Mouse (Mus musculus): Measurements from ENCODE around the gene Hpse2. TPM values are rescaled to one million over a fixed set of nuclear protein-coding genes. Genes with fewer than 3 reads are reported as not detected.
A peak's percentile ranks its signal among the peaks of the same experiment; 100 is the strongest.

Hpse2 gene
- polyA plus RNA-seq, 1 experiment from 2014 or later, result 0.96 TPM

DNA sequence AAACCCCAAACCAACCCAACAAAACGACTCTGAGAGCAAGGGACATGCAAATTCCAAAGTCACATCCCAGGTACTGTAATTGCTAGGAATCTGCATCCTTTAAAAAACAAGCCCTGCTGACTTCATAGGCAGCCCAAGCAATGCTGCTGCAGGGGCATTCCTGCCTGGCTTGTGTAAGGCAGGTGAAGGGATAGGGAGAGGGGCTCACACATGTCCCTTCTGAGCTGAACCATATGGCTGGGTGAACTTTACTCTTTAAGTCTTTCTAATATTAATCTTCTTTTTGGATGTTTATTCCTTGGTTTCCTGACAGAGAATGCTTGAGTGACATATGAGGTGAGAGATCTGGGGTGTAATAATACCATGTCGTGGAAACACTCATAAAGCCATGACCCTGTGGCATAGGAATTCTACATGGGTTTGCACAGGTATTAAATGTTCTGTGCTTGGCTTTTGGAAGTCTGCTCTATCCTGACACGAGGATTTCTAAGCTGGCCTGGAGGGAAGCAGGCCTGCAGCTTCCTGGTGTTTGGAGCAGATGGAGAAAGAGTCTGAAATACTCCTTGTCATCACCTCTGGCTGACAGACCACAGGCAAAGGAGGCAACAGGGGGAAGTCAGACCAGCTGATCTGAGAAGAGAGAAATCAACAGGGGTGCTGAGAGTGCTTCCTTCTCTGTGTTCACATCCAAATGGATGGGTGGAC is 519.0 kb downstream of the Hpse2 start:
- Histone ChIP-seq H3K4me3 (ENCODE audit: low read length) (no peak overlapping the region), H3K9me3 (replicated peaks; ENCODE audit: control insufficient read depth, low read length) (no peaks in the 10 kb centered on the region), H3K4me1 (ENCODE audit: control insufficient read depth, insufficient read depth, low read length) (peaks cover 13% of the 10 kb centered on the region), H3K27ac (ENCODE audit: low read length) (peak overlapping the region; percentile 33), H3K36me3 (ENCODE audit: control insufficient read depth, insufficient read depth) (no peaks in the 10 kb centered on the region), H3K9ac (ENCODE audit: low read length) (no peak overlapping the region), H3K4me2 (ENCODE audit: low read depth, low read length) (no peak overlapping the region), H3K27me3 (ENCODE audit: control insufficient read depth, insufficient read depth, low read length) (no peaks in the 10 kb centered on the region)
- WGBS, result 28% methylated on average over 3 of the region's 3 CpGs
- ATAC-seq (replicated peaks; ENCODE audit: extremely low read depth, insufficient read depth, low FRiP score), result peak; percentile 93

DNA sequence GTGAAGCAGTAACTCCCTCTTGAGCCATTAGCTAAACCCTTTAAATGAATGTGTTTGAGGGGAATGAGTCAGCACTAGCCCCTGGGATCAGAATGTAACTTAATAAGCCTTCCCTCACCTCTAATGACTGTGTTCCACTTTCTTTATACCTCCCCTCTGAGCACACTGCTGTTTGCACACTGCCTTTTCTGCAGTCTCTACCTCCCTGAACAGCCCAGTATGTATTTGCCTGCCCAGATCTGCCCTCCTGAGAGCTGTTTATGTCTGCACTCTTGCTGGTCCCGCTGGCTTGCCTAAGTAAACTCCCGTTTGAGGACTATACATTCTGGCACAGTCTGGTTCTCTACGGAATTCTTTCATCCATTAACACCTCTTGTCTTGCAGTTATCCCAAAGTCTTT is 525.1 kb downstream of the Hpse2 start:
- Histone ChIP-seq H3K9me3 (replicated peaks; ENCODE audit: control insufficient read depth, low read length) (no peaks in the 10 kb centered on the region), H3K27me3 (ENCODE audit: control insufficient read depth, insufficient read depth, low read length) (no peaks in the 10 kb centered on the region), H3K4me1 (ENCODE audit: control insufficient read depth, insufficient read depth, low read length) (no peaks in the 10 kb centered on the region), H3K4me3 (ENCODE audit: low read length) (no peak overlapping the region), H3K9ac (ENCODE audit: low read length) (no peak overlapping the region), H3K27ac (ENCODE audit: low read length) (no peak overlapping the region), H3K4me2 (ENCODE audit: low read depth, low read length) (no peak overlapping the region), H3K36me3 (ENCODE audit: control insufficient read depth, insufficient read depth) (no peaks in the 10 kb centered on the region)
- WGBS, result 46% methylated on average over 3 of the region's 3 CpGs
- no peak for ATAC-seq (replicated peaks; ENCODE audit: extremely low read depth, insufficient read depth, low FRiP score)

DNA sequence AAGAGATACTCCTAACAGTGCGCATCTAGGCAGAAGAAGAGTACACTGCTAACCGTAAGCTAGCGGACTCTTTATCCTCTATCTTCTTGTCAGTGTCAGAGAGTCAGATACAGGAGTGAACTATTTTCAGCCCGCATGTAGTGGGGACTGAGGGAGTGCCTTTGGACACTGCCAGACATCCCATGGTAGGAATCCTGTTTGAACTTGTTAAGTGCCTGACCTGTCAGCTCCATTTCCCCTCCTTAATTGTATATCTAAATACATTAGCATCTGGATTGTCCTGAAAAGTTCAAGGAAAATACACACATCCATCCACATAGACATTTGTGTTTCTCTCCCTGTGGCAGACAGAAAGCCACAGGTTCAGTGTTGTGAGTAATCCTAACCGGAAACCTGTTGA is 531.1 kb downstream of the Hpse2 start:
- H3K4me1 ChIP-seq (ENCODE audit: control insufficient read depth, insufficient read depth, low read length), result peaks cover 5% of the 10 kb centered on the region
- no peak overlapping the region for H3K4me3 ChIP-seq (ENCODE audit: low read length)
- no peak overlapping the region for H3K27ac ChIP-seq (ENCODE audit: low read length)
- H3K36me3 ChIP-seq (ENCODE audit: control insufficient read depth, insufficient read depth), result no peaks in the 10 kb centered on the region
- ATAC-seq (replicated peaks; ENCODE audit: extremely low read depth, insufficient read depth, low FRiP score), result no peak
- H3K9me3 ChIP-seq (replicated peaks; ENCODE audit: control insufficient read depth, low read length), result peaks cover 4% of the 10 kb centered on the region
- no peaks in the 10 kb centered on the region for H3K27me3 ChIP-seq (ENCODE audit: control insufficient read depth, insufficient read depth, low read length)
- no peak overlapping the region for H3K9ac ChIP-seq (ENCODE audit: low read length)
- H3K4me2 ChIP-seq (ENCODE audit: low read depth, low read length), result no peak overlapping the region
- WGBS, result 54% methylated on average over 5 of the region's 5 CpGs

DNA sequence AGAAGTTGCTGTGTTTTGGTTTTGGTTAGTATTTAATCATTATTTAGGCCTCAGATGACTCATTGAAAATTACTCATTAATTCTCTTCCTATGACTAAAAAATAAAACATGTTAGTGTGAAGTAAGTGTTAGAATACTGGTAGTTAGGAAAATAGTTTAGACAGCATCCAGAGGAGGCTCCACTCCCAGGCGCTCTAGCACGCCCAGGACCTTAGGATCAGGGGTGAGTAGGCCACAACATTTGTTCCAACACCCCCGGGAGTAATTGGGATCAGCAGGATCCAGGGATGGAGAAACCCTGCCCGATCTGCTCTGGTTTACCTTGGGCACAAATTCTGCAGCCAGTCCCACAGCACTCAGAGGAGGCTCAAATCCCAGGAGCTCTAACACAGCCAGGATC is 532.5 kb downstream of the Hpse2 start:
- no peak overlapping the region for H3K4me2 ChIP-seq (ENCODE audit: low read depth, low read length)
- H3K4me3 ChIP-seq (ENCODE audit: low read length), result no peak overlapping the region
- H3K9me3 ChIP-seq (replicated peaks; ENCODE audit: control insufficient read depth, low read length), result peaks cover 4% of the 10 kb centered on the region
- peaks cover 5% of the 10 kb centered on the region for H3K4me1 ChIP-seq (ENCODE audit: control insufficient read depth, insufficient read depth, low read length)
- no peaks in the 10 kb centered on the region for H3K27me3 ChIP-seq (ENCODE audit: control insufficient read depth, insufficient read depth, low read length)
- 82% methylated on average over 4 of the region's 4 CpGs for WGBS
- no peak overlapping the region for H3K9ac ChIP-seq (ENCODE audit: low read length)
- no peaks in the 10 kb centered on the region for H3K36me3 ChIP-seq (ENCODE audit: control insufficient read depth, insufficient read depth)
- no peak for ATAC-seq (replicated peaks; ENCODE audit: extremely low read depth, insufficient read depth, low FRiP score)
- no peak overlapping the region for H3K27ac ChIP-seq (ENCODE audit: low read length)

DNA sequence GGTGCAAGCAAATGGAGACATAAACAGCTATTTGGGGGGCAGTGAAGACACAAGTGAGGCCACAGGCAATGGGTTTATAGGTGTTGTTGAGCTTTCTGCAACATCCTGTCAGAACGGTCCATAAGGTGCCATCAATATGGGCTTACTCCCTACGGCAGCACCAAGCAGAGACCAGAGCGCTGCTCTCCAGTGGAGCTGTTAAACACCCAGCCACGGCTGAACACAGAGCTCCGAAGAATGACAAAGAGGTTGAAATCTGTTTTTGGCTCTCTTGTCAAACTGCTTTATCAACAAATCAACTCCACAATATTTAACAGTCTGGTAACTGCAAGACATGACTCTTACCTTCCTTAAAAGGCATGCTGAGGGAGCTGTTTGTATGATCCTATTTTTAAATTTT is 537.7 kb downstream of the Hpse2 start:
- Histone ChIP-seq H3K4me3 (ENCODE audit: low read length) (no peak overlapping the region), H3K27ac (ENCODE audit: low read length) (no peak overlapping the region), H3K36me3 (ENCODE audit: control insufficient read depth, insufficient read depth) (no peaks in the 10 kb centered on the region), H3K9ac (ENCODE audit: low read length) (no peak overlapping the region), H3K27me3 (ENCODE audit: control insufficient read depth, insufficient read depth, low read length) (no peaks in the 10 kb centered on the region), H3K4me2 (ENCODE audit: low read depth, low read length) (no peak overlapping the region), H3K9me3 (replicated peaks; ENCODE audit: control insufficient read depth, low read length) (peaks cover 4% of the 10 kb centered on the region), H3K4me1 (ENCODE audit: control insufficient read depth, insufficient read depth, low read length) (no peaks in the 10 kb centered on the region)
- no peak for ATAC-seq (replicated peaks; ENCODE audit: extremely low read depth, insufficient read depth, low FRiP score)
- WGBS, result 55% methylated on average over 5 of the region's 5 CpGs

GRCm38 (mm10) chr19:42839621-42840294 is 548.4 kb downstream of the Hpse2 start:
- H3K4me2 ChIP-seq (ENCODE audit: low read depth, low read length), result no peak overlapping the region
- 77% methylated on average over 4 of the region's 4 CpGs for WGBS
- H3K27ac ChIP-seq (ENCODE audit: low read length), result no peak overlapping the region
- H3K9ac ChIP-seq (ENCODE audit: low read length), result no peak overlapping the region
- H3K9me3 ChIP-seq (replicated peaks; ENCODE audit: control insufficient read depth, low read length), result no peaks in the 10 kb centered on the region
- 0 out of 2 replicates have a peak, but pooled peaks cover 5% of the 10 kb centered on the region for H3K4me1 ChIP-seq (ENCODE audit: control insufficient read depth, insufficient read depth, low read length)
- no peak overlapping the region for H3K4me3 ChIP-seq (ENCODE audit: low read length)
- H3K36me3 ChIP-seq (ENCODE audit: control insufficient read depth, insufficient read depth), result no peaks in the 10 kb centered on the region
- ATAC-seq (replicated peaks; ENCODE audit: extremely low read depth, insufficient read depth, low FRiP score), result no peak
- no peaks in the 10 kb centered on the region for H3K27me3 ChIP-seq (ENCODE audit: control insufficient read depth, insufficient read depth, low read length)

DNA sequence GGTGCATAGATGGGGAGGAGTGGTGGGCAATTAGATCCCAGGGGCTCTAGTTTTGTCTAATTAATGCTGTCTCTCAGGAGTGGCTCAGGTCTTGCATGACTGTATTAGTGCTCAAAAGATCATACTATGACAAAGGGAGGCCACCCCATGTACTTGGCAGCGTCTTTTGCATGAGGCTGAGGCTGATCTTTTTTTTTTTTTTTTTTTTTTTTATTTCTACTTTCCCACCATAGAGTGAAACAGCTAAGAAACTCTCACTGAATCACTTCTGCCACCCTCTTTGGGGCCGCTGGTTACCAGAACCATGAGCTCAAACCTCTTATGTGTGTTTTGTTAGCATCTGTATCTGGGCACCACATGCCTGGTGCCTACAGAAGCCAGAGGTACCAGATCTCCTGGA is 549.0 kb downstream of the Hpse2 start:
- WGBS, result 79% methylated on average over 2 of the region's 2 CpGs
- Histone ChIP-seq H3K4me1 (ENCODE audit: control insufficient read depth, insufficient read depth, low read length) (0 out of 2 replicates have a peak, but pooled peaks cover 5% of the 10 kb centered on the region), H3K27ac (ENCODE audit: low read length) (no peak overlapping the region), H3K4me3 (ENCODE audit: low read length) (no peak overlapping the region), H3K9me3 (replicated peaks; ENCODE audit: control insufficient read depth, low read length) (no peaks in the 10 kb centered on the region), H3K36me3 (ENCODE audit: control insufficient read depth, insufficient read depth) (no peaks in the 10 kb centered on the region), H3K27me3 (ENCODE audit: control insufficient read depth, insufficient read depth, low read length) (no peaks in the 10 kb centered on the region), H3K9ac (ENCODE audit: low read length) (no peak overlapping the region), H3K4me2 (ENCODE audit: low read depth, low read length) (no peak overlapping the region)
- ATAC-seq (replicated peaks; ENCODE audit: extremely low read depth, insufficient read depth, low FRiP score), result no peak

GRCm38 (mm10) chr19:42838271-42838670 is 549.9 kb downstream of the Hpse2 start:
- WGBS, result 76% methylated on average over 2 of the region's 2 CpGs
- Histone ChIP-seq H3K4me2 (ENCODE audit: low read depth, low read length) (no peak overlapping the region), H3K36me3 (ENCODE audit: control insufficient read depth, insufficient read depth) (no peaks in the 10 kb centered on the region), H3K27me3 (ENCODE audit: control insufficient read depth, insufficient read depth, low read length) (no peaks in the 10 kb centered on the region), H3K9ac (ENCODE audit: low read length) (no peak overlapping the region), H3K4me1 (ENCODE audit: control insufficient read depth, insufficient read depth, low read length) (0 out of 2 replicates have a peak, but pooled peaks cover 5% of the 10 kb centered on the region), H3K4me3 (ENCODE audit: low read length) (no peak overlapping the region), H3K9me3 (replicated peaks; ENCODE audit: control insufficient read depth, low read length) (no peaks in the 10 kb centered on the region), H3K27ac (ENCODE audit: low read length) (no peak overlapping the region)
- no peak for ATAC-seq (replicated peaks; ENCODE audit: extremely low read depth, insufficient read depth, low FRiP score)

DNA sequence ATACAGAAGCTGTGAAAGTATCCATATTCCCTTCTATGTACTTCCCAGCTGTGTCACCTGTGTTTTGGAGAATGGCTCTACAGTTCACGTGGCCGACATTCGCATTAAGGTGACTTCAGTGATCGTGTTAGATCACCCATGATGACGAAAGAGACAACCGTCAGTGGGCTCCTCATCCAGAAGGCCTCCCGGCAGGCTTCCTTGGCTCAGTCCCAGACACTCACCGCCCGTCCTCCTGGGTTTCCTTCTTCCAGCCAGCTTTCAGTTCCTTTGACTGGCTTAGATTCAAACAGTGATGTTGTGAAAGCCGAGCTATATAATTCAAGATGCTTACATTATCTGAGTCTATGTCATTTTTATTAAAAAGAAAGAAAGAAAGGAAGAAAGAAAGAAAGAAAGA is 550.6 kb downstream of the Hpse2 start:
- H3K27ac ChIP-seq (ENCODE audit: low read length), result no peak overlapping the region
- no peaks in the 10 kb centered on the region for H3K36me3 ChIP-seq (ENCODE audit: control insufficient read depth, insufficient read depth)
- WGBS, result 56% methylated on average over 10 of the region's 10 CpGs
- 0 out of 2 replicates have a peak, but pooled peaks cover 5% of the 10 kb centered on the region for H3K4me1 ChIP-seq (ENCODE audit: control insufficient read depth, insufficient read depth, low read length)
- H3K9ac ChIP-seq (ENCODE audit: low read length), result no peak overlapping the region
- H3K4me2 ChIP-seq (ENCODE audit: low read depth, low read length), result no peak overlapping the region
- no peaks in the 10 kb centered on the region for H3K9me3 ChIP-seq (replicated peaks; ENCODE audit: control insufficient read depth, low read length)
- no peak for ATAC-seq (replicated peaks; ENCODE audit: extremely low read depth, insufficient read depth, low FRiP score)
- H3K27me3 ChIP-seq (ENCODE audit: control insufficient read depth, insufficient read depth, low read length), result no peaks in the 10 kb centered on the region
- H3K4me3 ChIP-seq (ENCODE audit: low read length), result no peak overlapping the region
